Mouse (Mus musculus) limb, embryonic 14.5 days (tissue): ENCODE measurements at regions not wholly inside any gene's neighbourhood (a gene's known extent, or its start where the extent isn't known, plus 50 kb on each side); places are given as distances from the start of the nearest gene placed in this dataset.
"Not testable (repeated sequence)": the region's sequence is repeated elsewhere in the genome, so short reads cannot be mapped to it uniquely, and the experiment has no call there.

Experiments
- ATAC-seq: fragments of 200-750 bp; cut with Nextera tagmentation; 2 replicates; pipeline ENCODE4 v1.8.0; 2017; ENCODE audit warnings: low read depth, moderate number of reproducible peaks, moderate TSS enrichment; ENCODE audit not compliant: low FRiP score
- DNase-seq: peaks from one replicate; pipeline ENCODE4 v3.0.0-alpha.2; 2015; ENCODE audit warnings: low spot score
- H3K27ac ChIP-seq: fragments of 300-500 bp; sonication (generic); replicated peaks from 2 replicates; pipeline ENCODE4 v1.5.1; 2014; ENCODE audit warnings: low read depth, mild to moderate bottlenecking, low read length, moderate library complexity, mixed read lengths
- H3K27me3 ChIP-seq: fragments of 300-500 bp; sonication (generic); 2 replicates; pipeline ENCODE4 v1.6.1; 2014; ENCODE audit warnings: low read length, mixed read lengths; ENCODE audit not compliant: control insufficient read depth, insufficient read depth
- H3K36me3 ChIP-seq: fragments of 300-500 bp; sonication (generic); 2 replicates; pipeline ENCODE4 v1.6.1; 2014; ENCODE audit warnings: mild to moderate bottlenecking, low read length, moderate library complexity, mixed read lengths; ENCODE audit not compliant: control insufficient read depth, insufficient read depth
- H3K4me1 ChIP-seq: fragments of 300-500 bp; sonication (generic); 2 replicates; pipeline ENCODE4 v1.6.1; 2014; ENCODE audit warnings: antibody characterized with exemption, low read length, mixed read lengths; ENCODE audit not compliant: control insufficient read depth, insufficient read depth
- H3K4me2 ChIP-seq: fragments of 300-500 bp; sonication (generic); replicated peaks from 2 replicates; pipeline ENCODE4 v1.6.1; 2014; ENCODE audit warnings: low read depth, mild to moderate bottlenecking, low read length, moderate library complexity; ENCODE audit not compliant: severe bottlenecking
- H3K4me3 ChIP-seq: fragments of 300-500 bp; sonication (generic); replicated peaks from 2 replicates; pipeline ENCODE4 v1.5.1; 2014; ENCODE audit warnings: low read length
- H3K9ac ChIP-seq: fragments of 300-500 bp; sonication (generic); 2 replicates; pipeline ENCODE4 v1.6.1; 2014; ENCODE audit warnings: mild to moderate bottlenecking, low read depth, low read length, moderate library complexity; ENCODE audit not compliant: severe bottlenecking
- H3K9me3 ChIP-seq: fragments of 300-500 bp; sonication (generic); 2 replicates; pipeline ENCODE4 v1.6.1; 2016; ENCODE audit warnings: low read length; ENCODE audit not compliant: control insufficient read depth
- POLR2A ChIP-seq: fragments of 200-500 bp; IDR thresholded peaks from 2 replicates; pipeline ENCODE4 v1.8.0; 2012; ENCODE audit warnings: inconsistent platforms, mild to moderate bottlenecking, moderate library complexity, borderline replicate concordance; ENCODE audit not compliant: insufficient read depth, insufficient read length; ENCODE audit errors: extremely low read depth
- WGBS: fragments of 180-500 bp; shearing (Covaris S2); extraction: QIAGEN DNeasy Blood & Tissue Kit; methylation state at CpG from one replicate; pipeline ENCODE4 v1.1.7; 2014; 5-methylcytosine and 5-hydroxymethylcytosine counted together

- ATAC-seq = no peak
Observed at GRCm38 (mm10) chr11:23079936-23080794, 72.8 kb downstream of the Fam161a start.

GRCm38 (mm10) chr11:23081616-23082015, 74.3 kb downstream of the Fam161a start:
- H3K4me2 ChIP-seq = no peak overlapping the region
- H3K9me3 ChIP-seq = no peaks in the 10 kb centered on the region
- no peak overlapping the region for H3K27ac ChIP-seq
- TF ChIP-seq POLR2A = no peak
- DNase-seq = no peak
- no peak for ATAC-seq
- H3K4me3 ChIP-seq = no peak overlapping the region
- H3K4me1 ChIP-seq = no peaks in the 10 kb centered on the region
- no peak overlapping the region for H3K9ac ChIP-seq
- no peaks in the 10 kb centered on the region for H3K36me3 ChIP-seq
- H3K27me3 ChIP-seq = no peaks in the 10 kb centered on the region
- 61% methylated on average over 4 of the region's 4 CpGs for WGBS

More at GRCm38 (mm10) chr11:23079936-23080794, 72.8 kb downstream of the Fam161a start:
- WGBS = 81% methylated on average over 3 of the region's 3 CpGs
- DNase-seq = peak; percentile 8
- no peak overlapping the region for H3K4me3 ChIP-seq
- no peaks in the 10 kb centered on the region for H3K9me3 ChIP-seq
- no peak overlapping the region for H3K4me2 ChIP-seq
- no peak for TF ChIP-seq POLR2A
- H3K36me3 ChIP-seq = no peaks in the 10 kb centered on the region
- H3K27me3 ChIP-seq = no peaks in the 10 kb centered on the region
- no peak overlapping the region for H3K9ac ChIP-seq
- no peak overlapping the region for H3K27ac ChIP-seq
- no peaks in the 10 kb centered on the region for H3K4me1 ChIP-seq

DNA sequence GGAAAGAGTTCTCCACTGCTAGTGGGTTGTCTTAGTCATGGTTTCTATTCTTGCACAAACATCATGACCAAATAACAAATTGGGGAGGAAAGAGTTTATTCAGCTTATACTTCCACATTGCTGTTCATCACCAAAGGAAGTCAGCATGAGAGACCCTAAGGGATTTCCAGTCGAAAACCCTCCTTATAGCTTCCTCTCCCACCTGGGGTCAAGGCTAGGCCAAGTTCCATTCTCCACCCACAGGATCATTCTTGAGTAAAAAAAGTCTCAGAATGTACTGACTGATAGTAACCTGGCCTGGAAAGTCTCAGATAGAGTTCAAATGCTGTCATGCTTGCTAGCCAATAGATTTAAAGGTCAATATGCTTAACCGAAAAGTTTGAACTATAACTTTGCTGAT, 76.5 kb downstream of the Fam161a start:
- not testable (repeated sequence) for H3K4me2 ChIP-seq, DNase-seq, H3K9ac ChIP-seq, H3K27me3 ChIP-seq, H3K4me1 ChIP-seq, ATAC-seq, H3K27ac ChIP-seq, H3K36me3 ChIP-seq, H3K9me3 ChIP-seq, H3K4me3 ChIP-seq
- 78% methylated on average over 2 of the region's 2 CpGs for WGBS

GRCm38 (mm10) chr11:23095287-23095686, 88.0 kb downstream of the Fam161a start:
- WGBS = 62% methylated on average over 5 of the region's 5 CpGs
- Histone ChIP-seq H3K4me2 (no peak overlapping the region), H3K36me3 (no peaks in the 10 kb centered on the region), H3K9me3 (no peaks in the 10 kb centered on the region), H3K27ac (no peak overlapping the region), H3K4me1 (no peaks in the 10 kb centered on the region), H3K27me3 (no peaks in the 10 kb centered on the region), H3K9ac (no peak overlapping the region), H3K4me3 (no peak overlapping the region)
- no peak for ATAC-seq
- DNase-seq = no peak
- TF ChIP-seq POLR2A = no peak

GRCm38 (mm10) chr11:23095723-23096122, 88.4 kb downstream of the Fam161a start:
- H3K9me3 ChIP-seq, H3K4me3 ChIP-seq, H3K27me3 ChIP-seq, H3K27ac ChIP-seq, DNase-seq, ATAC-seq, H3K4me2 ChIP-seq, H3K4me1 ChIP-seq, H3K36me3 ChIP-seq, H3K9ac ChIP-seq: not testable (repeated sequence)
- 71% methylated on average over 1 of the region's 1 CpGs for WGBS
